Mouse (Mus musculus): ENCODE data around the gene Nrbf2. TPM values are rescaled to one million over a fixed set of nuclear protein-coding genes. Genes with fewer than 3 reads are reported as not detected.

Gene Nrbf2
- polyA plus RNA-seq, 1 experiment from 2014 or later: 12.2 TPM

DNA sequence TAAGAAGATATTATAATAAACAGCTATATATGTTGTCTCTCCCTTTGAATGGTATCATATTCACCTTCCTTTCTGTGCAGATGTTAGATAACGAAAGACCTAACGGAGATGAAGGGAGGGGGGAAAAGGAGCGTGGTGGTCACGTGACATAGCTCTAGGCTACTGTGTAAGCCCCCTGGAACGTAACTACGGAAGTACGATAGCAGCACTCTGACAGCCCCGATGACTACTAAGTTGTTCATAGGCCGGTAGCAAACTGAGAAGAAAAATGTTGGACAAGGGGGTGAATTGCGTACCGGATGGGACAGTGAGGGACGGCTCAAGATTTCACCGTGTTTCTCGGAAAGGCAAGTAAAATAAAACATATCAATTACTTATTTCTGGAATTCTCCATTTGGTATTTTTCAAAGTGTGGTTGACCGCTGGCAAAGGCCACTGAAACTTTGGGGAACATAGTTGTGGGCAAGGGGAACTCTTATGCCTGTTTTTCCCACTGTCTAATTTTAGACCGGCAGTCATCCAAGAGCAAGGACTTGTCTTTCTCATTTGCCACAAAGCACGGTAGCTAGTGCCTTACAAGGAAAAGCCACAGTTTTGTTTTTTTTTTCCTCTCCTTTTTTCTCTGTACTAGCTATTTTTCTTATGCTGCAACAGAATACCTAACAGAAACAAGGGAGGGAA lies 12.2 kb upstream of the Nrbf2 start:
- H3K9ac ChIP-seq (ENCODE audit: low read depth, low read length): no peak overlapping the region
- peak overlapping the region; percentile 36; the same call in 1 of the 2 replicates for H3K4me2 ChIP-seq (ENCODE audit: low read depth, low read length)
- peak; percentile 20; the same call in 1 of the 2 replicates for ATAC-seq (ENCODE audit: low read depth)
- no peaks in the 10 kb centered on the region for H3K27me3 ChIP-seq (ENCODE audit: control insufficient read depth, insufficient read depth, low read depth, low read length)
- H3K4me1 ChIP-seq (ENCODE audit: control insufficient read depth, low read depth, low read length): peaks cover 7% of the 10 kb centered on the region
- H3K36me3 ChIP-seq (ENCODE audit: control insufficient read depth, insufficient read depth): no peaks in the 10 kb centered on the region
- WGBS (ENCODE audit: insufficient replicate concordance): 55% methylated on average over 17 of the region's 17 CpGs
- no peaks in the 10 kb centered on the region for H3K9me3 ChIP-seq (replicated peaks; ENCODE audit: control insufficient read depth, low read length)
- H3K4me3 ChIP-seq (ENCODE audit: low read depth, low read length): peak overlapping the region; percentile 25
- peak overlapping the region; percentile 0; the same call in 1 of the 2 replicates for H3K27ac ChIP-seq (ENCODE audit: low read length)

DNA sequence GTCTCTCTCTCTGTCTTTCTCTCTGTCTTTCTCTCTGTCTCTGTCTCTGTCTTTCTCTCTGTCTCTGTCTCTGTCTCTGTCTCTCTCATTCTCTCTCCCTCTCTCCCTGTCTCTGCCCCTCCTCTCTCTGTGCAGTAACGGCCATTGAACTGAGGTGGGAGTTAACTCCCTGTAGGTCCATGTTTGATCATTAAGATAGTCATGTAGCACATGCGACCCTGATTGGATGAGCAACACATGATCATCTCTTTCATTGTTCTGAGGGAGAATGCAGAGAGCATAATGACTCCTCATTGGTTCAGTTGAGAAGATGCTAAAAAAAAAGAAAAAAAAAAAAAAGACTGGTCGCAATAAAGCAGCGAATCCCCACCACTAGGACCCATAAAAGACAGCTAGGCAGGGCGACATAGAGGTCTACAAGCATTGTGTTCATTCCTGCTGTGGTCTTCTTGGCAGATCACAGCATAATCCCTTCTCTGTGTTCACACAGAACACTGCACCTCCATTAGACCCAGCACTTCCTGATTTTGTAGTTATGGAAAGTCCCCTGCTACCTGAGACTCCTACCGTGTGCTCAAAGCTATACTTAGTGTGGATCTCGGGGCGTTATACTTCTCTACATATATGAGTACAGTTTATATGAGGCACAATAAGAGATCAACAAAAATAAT lies 11.5 kb upstream of the Nrbf2 start:
- H3K27ac ChIP-seq (ENCODE audit: low read length): peak overlapping the region; percentile 66
- peak overlapping the region; percentile 46 for H3K4me2 ChIP-seq (ENCODE audit: low read depth, low read length)
- peak overlapping the region; percentile 34; the same call in 1 of the 2 replicates for H3K9ac ChIP-seq (ENCODE audit: low read depth, low read length)
- peak; percentile 49; the same call in 1 of the 2 replicates for ATAC-seq (ENCODE audit: low read depth)
- no peaks in the 10 kb centered on the region for H3K9me3 ChIP-seq (replicated peaks; ENCODE audit: control insufficient read depth, low read length)
- H3K27me3 ChIP-seq (ENCODE audit: control insufficient read depth, insufficient read depth, low read depth, low read length): no peaks in the 10 kb centered on the region
- 48% methylated on average over 8 of the region's 8 CpGs for WGBS (ENCODE audit: insufficient replicate concordance)
- peaks cover 7% of the 10 kb centered on the region for H3K4me1 ChIP-seq (ENCODE audit: control insufficient read depth, low read depth, low read length)
- no peaks in the 10 kb centered on the region for H3K36me3 ChIP-seq (ENCODE audit: control insufficient read depth, insufficient read depth)
- peak overlapping the region; percentile 16; the same call in 1 of the 2 replicates for H3K4me3 ChIP-seq (ENCODE audit: low read depth, low read length)

DNA sequence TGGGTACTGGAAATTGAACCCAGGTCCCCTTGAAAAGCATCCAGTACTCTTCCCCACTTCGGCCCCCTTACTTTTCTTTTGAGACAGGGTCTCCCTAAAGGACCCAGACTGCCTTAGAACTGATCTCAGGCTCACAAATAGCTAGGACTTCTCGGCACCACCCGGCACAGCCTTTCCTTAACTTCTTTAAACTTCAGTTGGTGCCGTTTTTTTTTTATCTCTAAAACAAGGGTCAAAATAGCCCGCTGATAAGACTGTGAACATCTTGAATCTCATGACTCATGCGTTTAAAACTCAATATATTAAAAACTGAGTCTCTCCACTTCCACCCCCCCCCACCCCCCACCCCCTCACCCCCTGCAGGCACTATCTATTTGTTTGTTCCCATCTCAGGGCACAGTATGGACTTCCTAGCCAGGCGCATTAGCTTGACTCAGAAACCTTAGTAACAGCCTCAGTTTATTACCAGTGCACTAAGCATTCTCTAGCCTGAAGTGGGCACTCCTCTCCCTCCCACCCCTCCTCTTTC lies 10.9 kb upstream of the Nrbf2 start:
- Histone ChIP-seq H3K9ac (ENCODE audit: low read depth, low read length) (peak overlapping the region; percentile 34; the same call in 1 of the 2 replicates), H3K4me3 (ENCODE audit: low read depth, low read length) (no peak overlapping the region), H3K36me3 (ENCODE audit: control insufficient read depth, insufficient read depth) (no peaks in the 10 kb centered on the region), H3K4me2 (ENCODE audit: low read depth, low read length) (peak overlapping the region; percentile 46), H3K27ac (ENCODE audit: low read length) (peak overlapping the region; percentile 66), H3K9me3 (replicated peaks; ENCODE audit: control insufficient read depth, low read length) (no peaks in the 10 kb centered on the region), H3K27me3 (ENCODE audit: control insufficient read depth, insufficient read depth, low read depth, low read length) (no peaks in the 10 kb centered on the region), H3K4me1 (ENCODE audit: control insufficient read depth, low read depth, low read length) (peaks cover 7% of the 10 kb centered on the region)
- ATAC-seq (ENCODE audit: low read depth): peak; percentile 57
- WGBS (ENCODE audit: insufficient replicate concordance): 23% methylated on average over 7 of the region's 7 CpGs

DNA sequence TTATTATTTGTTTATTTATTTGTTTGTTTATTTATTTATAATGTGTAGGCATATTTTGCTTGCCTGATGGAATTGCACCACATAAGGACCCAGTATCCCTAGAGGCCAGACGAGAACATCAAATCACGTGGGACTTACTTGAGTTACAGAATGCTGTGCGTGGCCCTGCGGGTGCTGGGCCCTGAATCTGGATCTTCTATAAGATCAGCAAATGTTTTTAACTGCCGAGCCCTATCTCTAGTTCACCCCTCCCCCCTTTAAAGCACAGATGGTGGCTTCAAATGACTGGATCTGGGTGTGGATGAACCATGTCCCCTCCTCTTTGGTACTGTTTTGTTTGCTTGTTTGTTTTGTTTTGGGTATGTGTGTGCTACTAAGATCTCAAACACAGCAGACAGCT lies 10.2 kb upstream of the Nrbf2 start:
- H3K9ac ChIP-seq (ENCODE audit: low read depth, low read length): no peak overlapping the region
- peak overlapping the region; percentile 58; the same call in 1 of the 2 replicates for H3K27ac ChIP-seq (ENCODE audit: low read length)
- peak; percentile 44 for ATAC-seq (ENCODE audit: low read depth)
- H3K4me2 ChIP-seq (ENCODE audit: low read depth, low read length): no peak overlapping the region
- no peak overlapping the region for H3K4me3 ChIP-seq (ENCODE audit: low read depth, low read length)
- WGBS (ENCODE audit: insufficient replicate concordance): 20% methylated on average over 5 of the region's 5 CpGs
- no peaks in the 10 kb centered on the region for H3K36me3 ChIP-seq (ENCODE audit: control insufficient read depth, insufficient read depth)
- H3K27me3 ChIP-seq (ENCODE audit: control insufficient read depth, insufficient read depth, low read depth, low read length): no peaks in the 10 kb centered on the region
- H3K4me1 ChIP-seq (ENCODE audit: control insufficient read depth, low read depth, low read length): peaks cover 7% of the 10 kb centered on the region
- H3K9me3 ChIP-seq (replicated peaks; ENCODE audit: control insufficient read depth, low read length): no peaks in the 10 kb centered on the region

DNA sequence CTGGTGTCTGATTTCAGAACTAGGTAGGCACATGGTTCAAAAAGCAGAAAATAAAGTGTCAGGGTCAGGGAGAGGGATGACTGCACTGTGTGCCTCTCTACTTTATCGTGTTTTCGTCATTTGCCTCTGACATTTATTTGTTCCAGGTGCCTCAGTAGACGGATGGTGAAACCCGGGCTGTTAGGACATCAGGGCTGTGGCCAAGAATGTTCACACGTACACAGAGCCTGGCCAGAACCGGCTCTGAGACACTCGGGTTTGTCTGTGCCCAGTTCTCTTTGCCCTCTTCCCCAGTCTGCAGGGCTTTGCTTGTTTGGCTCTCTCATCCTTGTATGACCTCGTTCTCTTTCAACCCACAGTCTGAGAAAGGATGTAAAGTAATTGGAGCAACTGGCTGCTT lies 6.0 kb upstream of the Nrbf2 start:
- Histone ChIP-seq H3K27ac (ENCODE audit: low read length) (peak overlapping the region; percentile 19; the same call in 1 of the 2 replicates), H3K9ac (ENCODE audit: low read depth, low read length) (no peak overlapping the region), H3K36me3 (ENCODE audit: control insufficient read depth, insufficient read depth) (no peaks in the 10 kb centered on the region), H3K27me3 (ENCODE audit: control insufficient read depth, insufficient read depth, low read depth, low read length) (no peaks in the 10 kb centered on the region), H3K4me2 (ENCODE audit: low read depth, low read length) (no peak overlapping the region), H3K4me1 (ENCODE audit: control insufficient read depth, low read depth, low read length) (peaks cover 2% of the 10 kb centered on the region; the same call in 1 of the 2 replicates), H3K9me3 (replicated peaks; ENCODE audit: control insufficient read depth, low read length) (no peaks in the 10 kb centered on the region), H3K4me3 (ENCODE audit: low read depth, low read length) (no peak overlapping the region)
- 62% methylated on average over 8 of the region's 8 CpGs for WGBS (ENCODE audit: insufficient replicate concordance)
- no peak for ATAC-seq (ENCODE audit: low read depth)

DNA sequence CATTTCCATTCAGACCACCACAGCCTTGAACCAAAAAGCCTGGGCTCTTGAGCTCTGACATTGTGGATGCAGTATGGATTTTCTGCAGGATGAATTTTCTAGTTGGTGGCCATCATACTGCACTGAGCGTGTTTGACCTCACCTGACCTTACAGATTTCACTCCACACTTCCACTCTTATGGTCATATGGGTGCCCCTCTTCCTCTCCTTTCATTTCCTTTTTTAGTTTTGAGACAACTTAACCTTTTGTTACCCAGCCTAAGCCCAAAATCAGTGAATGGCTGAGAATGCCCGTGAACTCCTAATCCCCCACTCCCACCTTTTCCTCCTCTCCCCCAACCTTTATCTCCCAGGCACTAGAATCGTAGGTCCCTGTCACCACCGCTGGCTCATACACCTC lies 5.5 kb upstream of the Nrbf2 start:
- Histone ChIP-seq H3K4me2 (ENCODE audit: low read depth, low read length) (no peak overlapping the region), H3K9ac (ENCODE audit: low read depth, low read length) (no peak overlapping the region), H3K27ac (ENCODE audit: low read length) (no peak overlapping the region), H3K4me1 (ENCODE audit: control insufficient read depth, low read depth, low read length) (peaks cover under 1% of the 10 kb centered on the region), H3K36me3 (ENCODE audit: control insufficient read depth, insufficient read depth) (no peaks in the 10 kb centered on the region), H3K4me3 (ENCODE audit: low read depth, low read length) (no peak overlapping the region), H3K9me3 (replicated peaks; ENCODE audit: control insufficient read depth, low read length) (no peaks in the 10 kb centered on the region), H3K27me3 (ENCODE audit: control insufficient read depth, insufficient read depth, low read depth, low read length) (no peaks in the 10 kb centered on the region)
- WGBS (ENCODE audit: insufficient replicate concordance): 53% methylated on average over 4 of the region's 4 CpGs
- ATAC-seq (ENCODE audit: low read depth): no peak

DNA sequence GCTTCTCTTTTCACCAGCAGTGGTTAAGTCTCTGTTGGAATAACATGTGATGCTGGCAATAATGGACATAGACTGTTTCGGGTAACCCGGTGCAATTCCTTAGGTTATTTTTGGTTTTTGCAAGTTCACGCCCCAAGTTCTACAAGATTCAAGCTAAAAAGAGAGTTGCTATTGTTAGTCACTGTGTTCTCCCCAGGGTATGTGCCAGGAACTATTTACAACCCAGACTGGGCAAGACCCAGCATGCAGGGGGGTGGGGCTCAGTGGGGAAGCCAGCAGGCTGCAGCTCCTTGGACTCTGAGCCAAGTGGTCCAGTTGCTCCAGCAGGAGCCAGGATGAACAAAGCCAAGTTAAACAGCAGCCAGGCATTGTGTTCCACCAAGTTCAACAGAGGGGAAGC lies 2.8 kb upstream of the Nrbf2 start:
- H3K4me2 ChIP-seq (ENCODE audit: low read depth, low read length): no peak overlapping the region
- peaks cover 17% of the 10 kb centered on the region for H3K4me1 ChIP-seq (ENCODE audit: control insufficient read depth, low read depth, low read length)
- H3K9me3 ChIP-seq (replicated peaks; ENCODE audit: control insufficient read depth, low read length): no peaks in the 10 kb centered on the region
- ATAC-seq (ENCODE audit: low read depth): no peak
- no peaks in the 10 kb centered on the region for H3K36me3 ChIP-seq (ENCODE audit: control insufficient read depth, insufficient read depth)
- H3K27me3 ChIP-seq (ENCODE audit: control insufficient read depth, insufficient read depth, low read depth, low read length): no peaks in the 10 kb centered on the region
- no peak overlapping the region for H3K9ac ChIP-seq (ENCODE audit: low read depth, low read length)
- no peak overlapping the region for H3K27ac ChIP-seq (ENCODE audit: low read length)
- 74% methylated on average over 3 of the region's 3 CpGs for WGBS (ENCODE audit: insufficient replicate concordance)
- no peak overlapping the region for H3K4me3 ChIP-seq (ENCODE audit: low read depth, low read length)

DNA sequence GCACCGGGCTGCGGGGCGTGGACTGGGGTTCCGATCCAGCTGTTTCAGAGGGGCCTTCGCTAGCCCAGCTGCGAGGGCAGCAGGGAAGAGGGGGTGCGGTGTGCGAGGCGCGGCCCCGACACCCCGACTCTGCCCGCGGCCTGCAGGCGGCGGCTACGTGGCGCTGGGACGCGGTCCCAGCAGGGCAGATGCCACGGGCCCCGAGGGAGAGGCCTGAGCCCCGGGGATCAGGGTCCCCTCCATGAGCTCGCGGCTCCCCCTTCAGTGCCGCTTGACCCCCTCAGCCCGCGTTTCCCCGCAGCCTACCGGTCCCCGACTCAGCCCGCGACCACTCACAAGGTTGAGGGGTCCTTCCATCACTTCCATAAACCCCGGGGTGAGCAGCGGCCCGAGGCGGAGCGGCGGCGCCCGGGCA lies 337 bp downstream of the Nrbf2 start:
- 0% methylated on average over 36 of the region's 41 CpGs for WGBS (ENCODE audit: insufficient replicate concordance)
- peak overlapping the region; percentile 89 for H3K4me3 ChIP-seq (ENCODE audit: low read depth, low read length)
- no peaks in the 10 kb centered on the region for H3K9me3 ChIP-seq (replicated peaks; ENCODE audit: control insufficient read depth, low read length)
- no peaks in the 10 kb centered on the region for H3K27me3 ChIP-seq (ENCODE audit: control insufficient read depth, insufficient read depth, low read depth, low read length)
- peak; percentile 68 for ATAC-seq (ENCODE audit: low read depth)
- no peaks in the 10 kb centered on the region for H3K36me3 ChIP-seq (ENCODE audit: control insufficient read depth, insufficient read depth)
- H3K4me2 ChIP-seq (ENCODE audit: low read depth, low read length): peak overlapping the region; percentile 95
- H3K9ac ChIP-seq (ENCODE audit: low read depth, low read length): peak overlapping the region; percentile 92
- H3K27ac ChIP-seq (ENCODE audit: low read length): peak overlapping the region; percentile 59
- H3K4me1 ChIP-seq (ENCODE audit: control insufficient read depth, low read depth, low read length): peaks cover 22% of the 10 kb centered on the region

DNA sequence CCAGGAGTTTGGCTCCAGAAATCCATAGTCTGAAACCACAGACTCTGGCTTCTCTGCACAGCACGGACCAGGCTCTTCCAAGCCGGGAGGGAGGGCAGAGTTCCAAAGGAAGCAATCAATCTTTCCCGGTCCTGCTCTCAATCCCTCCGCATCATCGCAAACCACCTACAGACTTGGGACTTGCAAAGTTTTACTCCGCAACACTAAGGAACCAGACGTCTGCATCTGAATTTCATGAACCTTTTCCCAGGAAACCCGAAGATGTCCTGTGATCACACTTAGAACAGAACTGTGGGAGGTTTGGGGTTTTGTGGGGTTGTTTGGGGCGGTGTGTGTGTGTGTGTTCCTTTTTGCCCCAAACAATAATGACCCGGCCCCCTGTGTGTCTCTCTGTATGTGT lies 794 bp downstream of the Nrbf2 start:
- ATAC-seq (ENCODE audit: low read depth): no peak
- no peaks in the 10 kb centered on the region for H3K9me3 ChIP-seq (replicated peaks; ENCODE audit: control insufficient read depth, low read length)
- no peaks in the 10 kb centered on the region for H3K27me3 ChIP-seq (ENCODE audit: control insufficient read depth, insufficient read depth, low read depth, low read length)
- H3K36me3 ChIP-seq (ENCODE audit: control insufficient read depth, insufficient read depth): no peaks in the 10 kb centered on the region
- H3K4me3 ChIP-seq (ENCODE audit: low read depth, low read length): peak overlapping the region; percentile 89
- peak overlapping the region; percentile 59 for H3K27ac ChIP-seq (ENCODE audit: low read length)
- peaks cover 22% of the 10 kb centered on the region for H3K4me1 ChIP-seq (ENCODE audit: control insufficient read depth, low read depth, low read length)
- peak overlapping the region; percentile 95 for H3K4me2 ChIP-seq (ENCODE audit: low read depth, low read length)
- 3% methylated on average over 10 of the region's 10 CpGs for WGBS (ENCODE audit: insufficient replicate concordance)
- peak overlapping the region; percentile 92 for H3K9ac ChIP-seq (ENCODE audit: low read depth, low read length)

All from liver, embryonic 16.5 days (tissue).